Comparison of ENCODE assay signal across 1 mouse cellular context in the genomic region with DNA sequence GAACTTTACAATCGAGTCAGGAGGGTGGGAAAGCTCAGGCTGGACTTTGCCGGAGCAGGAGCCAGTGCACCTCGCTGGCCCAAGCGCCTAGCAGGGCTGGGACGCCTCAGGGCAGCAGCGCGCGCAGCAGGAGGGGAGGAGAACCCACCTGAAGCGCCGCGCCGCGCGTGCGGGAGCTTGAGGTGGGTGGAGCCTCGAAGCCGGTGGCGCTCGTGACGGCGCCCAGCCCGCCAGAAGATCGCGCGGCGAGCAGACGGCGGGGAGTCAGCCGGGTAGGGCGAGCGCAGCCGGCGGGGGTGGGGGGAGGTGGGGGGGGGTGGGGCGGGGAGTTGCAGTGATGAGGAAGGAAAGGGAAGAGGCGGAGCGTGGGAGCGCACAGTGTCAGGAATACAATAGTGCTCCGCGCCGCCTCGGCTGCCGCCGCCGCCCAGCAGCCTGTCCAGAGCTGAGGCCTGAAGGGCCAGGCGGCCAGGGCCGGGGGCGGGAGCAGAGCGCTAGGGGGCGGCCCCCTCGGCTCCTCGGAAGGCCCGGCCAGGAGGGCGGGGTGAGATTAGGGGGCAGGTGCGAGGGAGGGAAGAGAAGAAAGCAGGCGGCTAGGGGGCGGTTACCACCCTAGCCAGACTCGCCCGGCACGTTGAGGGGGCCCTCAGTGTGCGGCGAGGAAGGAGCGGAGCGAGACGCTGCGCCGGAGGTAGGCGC.
A peak's percentile ranks its signal among the peaks of the same experiment; 100 is the strongest.
TF ChIP-seq lines count a peak whose summit lies in the region.

Gene Jade3, plus strand, starts transcription at position 549 of the 699 bp plus-strand sequence.

TF ChIP-seq in MEL, 35 proteins besides CTCF, POLR2A, EP300 and RAD21 (continued from another document):
- TF ChIP-seq TCF12 (IDR thresholded peaks at IDR 0.05; ENCODE audit: low read depth, low read length) (peak; percentile 59), UBTF (IDR thresholded peaks at IDR 0.05; ENCODE audit: borderline replicate concordance, insufficient read depth, low read depth, low read length) (no peak), CHD1 (IDR thresholded peaks at IDR 0.05; ENCODE audit: low read depth, low read length) (0 out of 2 replicates have a peak, but pooled peaks have one; percentile 5), ZKSCAN1 (IDR thresholded peaks at IDR 0.05; ENCODE audit: low read depth, low read length) (no peak), MYB (IDR thresholded peaks at IDR 0.05; ENCODE audit: low read depth, low read length) (no peak), MYC (IDR thresholded peaks at IDR 0.05; ENCODE audit: low read depth, low read length) (no peak), ELF1 (IDR thresholded peaks at IDR 0.05; ENCODE audit: low read depth, low read length) (no peak), SMC3 (IDR thresholded peaks at IDR 0.05; ENCODE audit: low read depth, low read length) (no peak), MEF2A (IDR thresholded peaks at IDR 0.05; ENCODE audit: extremely low read depth, insufficient replicate concordance, low read depth, low read length, poor library complexity, severe bottlenecking) (no peak), MAZ (IDR thresholded peaks at IDR 0.05; ENCODE audit: low read depth, low read length) (peak; percentile 93; the same call in 1 of the 2 replicates), MAFK (IDR thresholded peaks at IDR 0.05; ENCODE audit: borderline replicate concordance, low read depth, low read length) (no peak), CHD2 (IDR thresholded peaks at IDR 0.05; ENCODE audit: low read length) (no peak)
TF ChIP-seq in MEL: peak in this region for 15.
